Mouse (Mus musculus): ENCODE measurements around the gene Hrh2. TPM values are rescaled to one million over a fixed set of nuclear protein-coding genes. Genes with fewer than 3 reads are reported as not detected.

The Hrh2 gene
- polyA plus RNA-seq, 1 experiment from 2014 or later: 0.04 TPM

GRCm38 (mm10) chr13:54181318-54181717 lies 10.6 kb upstream of the Hrh2 start:
- 80% methylated on average over 6 of the region's 6 CpGs for WGBS
- no peak for ATAC-seq (ENCODE audit: low read depth)
- H3K27ac ChIP-seq (ENCODE audit: low read length): no peak overlapping the region
- H3K4me1 ChIP-seq (replicated peaks; ENCODE audit: control insufficient read depth, insufficient read depth, low read length): peaks cover 5% of the 10 kb centered on the region; the same call in 1 of the 2 replicates
- H3K4me3 ChIP-seq (ENCODE audit: low read length): no peak overlapping the region
- H3K9me3 ChIP-seq (ENCODE audit: control insufficient read depth, low read length): no peaks in the 10 kb centered on the region
- no peak overlapping the region for H3K9ac ChIP-seq (ENCODE audit: low read length)
- H3K27me3 ChIP-seq (ENCODE audit: control insufficient read depth, insufficient read depth, low read depth, low read length): no peaks in the 10 kb centered on the region
- H3K36me3 ChIP-seq (ENCODE audit: control insufficient read depth, insufficient read depth, low read length): no peaks in the 10 kb centered on the region
- no peak overlapping the region for H3K4me2 ChIP-seq (ENCODE audit: low read depth, low read length)

GRCm38 (mm10) chr13:54181947-54182346 lies 10.0 kb upstream of the Hrh2 start:
- H3K36me3 ChIP-seq (ENCODE audit: control insufficient read depth, insufficient read depth, low read length): no peaks in the 10 kb centered on the region
- no peaks in the 10 kb centered on the region for H3K9me3 ChIP-seq (ENCODE audit: control insufficient read depth, low read length)
- H3K4me1 ChIP-seq (replicated peaks; ENCODE audit: control insufficient read depth, insufficient read depth, low read length): peaks cover 5% of the 10 kb centered on the region; the same call in 1 of the 2 replicates
- H3K4me2 ChIP-seq (ENCODE audit: low read depth, low read length): no peak overlapping the region
- WGBS: 85% methylated on average over 4 of the region's 4 CpGs
- no peak overlapping the region for H3K27ac ChIP-seq (ENCODE audit: low read length)
- no peak overlapping the region for H3K4me3 ChIP-seq (ENCODE audit: low read length)
- H3K9ac ChIP-seq (ENCODE audit: low read length): no peak overlapping the region
- no peaks in the 10 kb centered on the region for H3K27me3 ChIP-seq (ENCODE audit: control insufficient read depth, insufficient read depth, low read depth, low read length)
- no peak for ATAC-seq (ENCODE audit: low read depth)

GRCm38 (mm10) chr13:54186394-54186793 lies 5.5 kb upstream of the Hrh2 start:
- WGBS: 59% methylated on average over 5 of the region's 5 CpGs
- no peaks in the 10 kb centered on the region for H3K27me3 ChIP-seq (ENCODE audit: control insufficient read depth, insufficient read depth, low read depth, low read length)
- no peak overlapping the region for H3K4me2 ChIP-seq (ENCODE audit: low read depth, low read length)
- H3K27ac ChIP-seq (ENCODE audit: low read length): no peak overlapping the region
- H3K36me3 ChIP-seq (ENCODE audit: control insufficient read depth, insufficient read depth, low read length): no peaks in the 10 kb centered on the region
- ATAC-seq (ENCODE audit: low read depth): no peak
- H3K9ac ChIP-seq (ENCODE audit: low read length): no peak overlapping the region
- no peaks in the 10 kb centered on the region for H3K9me3 ChIP-seq (ENCODE audit: control insufficient read depth, low read length)
- H3K4me3 ChIP-seq (ENCODE audit: low read length): no peak overlapping the region
- no peaks in the 10 kb centered on the region for H3K4me1 ChIP-seq (replicated peaks; ENCODE audit: control insufficient read depth, insufficient read depth, low read length)

- no peaks in the 10 kb centered on the region for H3K9me3 ChIP-seq (ENCODE audit: control insufficient read depth, low read length)
- no peak for ATAC-seq (ENCODE audit: low read depth)
- H3K4me2 ChIP-seq (ENCODE audit: low read depth, low read length): no peak overlapping the region
- H3K36me3 ChIP-seq (ENCODE audit: control insufficient read depth, insufficient read depth, low read length): no peaks in the 10 kb centered on the region
- H3K27ac ChIP-seq (ENCODE audit: low read length): no peak overlapping the region
- H3K27me3 ChIP-seq (ENCODE audit: control insufficient read depth, insufficient read depth, low read depth, low read length): peaks cover 12% of the 10 kb centered on the region
- H3K9ac ChIP-seq (ENCODE audit: low read length): no peak overlapping the region
- WGBS: 61% methylated on average over 7 of the region's 7 CpGs
- no peak overlapping the region for H3K4me3 ChIP-seq (ENCODE audit: low read length)
- no peaks in the 10 kb centered on the region for H3K4me1 ChIP-seq (replicated peaks; ENCODE audit: control insufficient read depth, insufficient read depth, low read length)
Observed at GRCm38 (mm10) chr13:54188190-54188706, 3.7 kb upstream of the Hrh2 start.

GRCm38 (mm10) chr13:54189896-54190295 lies 2.0 kb upstream of the Hrh2 start:
- Histone ChIP-seq H3K4me3 (ENCODE audit: low read length) (no peak overlapping the region), H3K9me3 (ENCODE audit: control insufficient read depth, low read length) (no peaks in the 10 kb centered on the region), H3K4me2 (ENCODE audit: low read depth, low read length) (no peak overlapping the region), H3K36me3 (ENCODE audit: control insufficient read depth, insufficient read depth, low read length) (no peaks in the 10 kb centered on the region), H3K4me1 (replicated peaks; ENCODE audit: control insufficient read depth, insufficient read depth, low read length) (no peaks in the 10 kb centered on the region), H3K27ac (ENCODE audit: low read length) (no peak overlapping the region), H3K27me3 (ENCODE audit: control insufficient read depth, insufficient read depth, low read depth, low read length) (peaks cover 12% of the 10 kb centered on the region), H3K9ac (ENCODE audit: low read length) (no peak overlapping the region)
- WGBS: 58% methylated on average over 14 of the region's 14 CpGs
- no peak for ATAC-seq (ENCODE audit: low read depth)

- Histone ChIP-seq H3K4me3 (ENCODE audit: low read length) (no peak overlapping the region), H3K9ac (ENCODE audit: low read length) (no peak overlapping the region), H3K36me3 (ENCODE audit: control insufficient read depth, insufficient read depth, low read length) (no peaks in the 10 kb centered on the region), H3K4me2 (ENCODE audit: low read depth, low read length) (no peak overlapping the region), H3K27me3 (ENCODE audit: control insufficient read depth, insufficient read depth, low read depth, low read length) (peaks cover 12% of the 10 kb centered on the region), H3K4me1 (replicated peaks; ENCODE audit: control insufficient read depth, insufficient read depth, low read length) (no peaks in the 10 kb centered on the region), H3K9me3 (ENCODE audit: control insufficient read depth, low read length) (no peaks in the 10 kb centered on the region), H3K27ac (ENCODE audit: low read length) (no peak overlapping the region)
- no peak for ATAC-seq (ENCODE audit: low read depth)
- 63% methylated on average over 3 of the region's 3 CpGs for WGBS
Observed at GRCm38 (mm10) chr13:54191181-54191580, 748 bp upstream of the Hrh2 start.

GRCm38 (mm10) chr13:54193580-54193979 lies 1.7 kb downstream of the Hrh2 start:
- no peaks in the 10 kb centered on the region for H3K4me1 ChIP-seq (replicated peaks; ENCODE audit: control insufficient read depth, insufficient read depth, low read length)
- WGBS: 20% methylated on average over 5 of the region's 5 CpGs
- ATAC-seq (ENCODE audit: low read depth): peak; percentile 74
- H3K4me3 ChIP-seq (ENCODE audit: low read length): no peak overlapping the region
- H3K4me2 ChIP-seq (ENCODE audit: low read depth, low read length): no peak overlapping the region
- no peaks in the 10 kb centered on the region for H3K9me3 ChIP-seq (ENCODE audit: control insufficient read depth, low read length)
- H3K9ac ChIP-seq (ENCODE audit: low read length): no peak overlapping the region
- H3K27ac ChIP-seq (ENCODE audit: low read length): no peak overlapping the region
- no peaks in the 10 kb centered on the region for H3K36me3 ChIP-seq (ENCODE audit: control insufficient read depth, insufficient read depth, low read length)
- peaks cover 12% of the 10 kb centered on the region for H3K27me3 ChIP-seq (ENCODE audit: control insufficient read depth, insufficient read depth, low read depth, low read length)

- no peaks in the 10 kb centered on the region for H3K27me3 ChIP-seq (ENCODE audit: control insufficient read depth, insufficient read depth, low read depth, low read length)
- no peak overlapping the region for H3K27ac ChIP-seq (ENCODE audit: low read length)
- H3K9ac ChIP-seq (ENCODE audit: low read length): no peak overlapping the region
- no peak for ATAC-seq (ENCODE audit: low read depth)
- H3K36me3 ChIP-seq (ENCODE audit: control insufficient read depth, insufficient read depth, low read length): no peaks in the 10 kb centered on the region
- 60% methylated on average over 9 of the region's 9 CpGs for WGBS
- H3K4me1 ChIP-seq (replicated peaks; ENCODE audit: control insufficient read depth, insufficient read depth, low read length): no peaks in the 10 kb centered on the region
- no peak overlapping the region for H3K4me2 ChIP-seq (ENCODE audit: low read depth, low read length)
- no peak overlapping the region for H3K4me3 ChIP-seq (ENCODE audit: low read length)
- no peaks in the 10 kb centered on the region for H3K9me3 ChIP-seq (ENCODE audit: control insufficient read depth, low read length)
Observed at GRCm38 (mm10) chr13:54199000-54199399, 7.1 kb downstream of the Hrh2 start.

- H3K4me2 ChIP-seq (ENCODE audit: low read depth, low read length): no peak overlapping the region
- H3K9me3 ChIP-seq (ENCODE audit: control insufficient read depth, low read length): no peaks in the 10 kb centered on the region
- ATAC-seq (ENCODE audit: low read depth): no peak
- H3K36me3 ChIP-seq (ENCODE audit: control insufficient read depth, insufficient read depth, low read length): no peaks in the 10 kb centered on the region
- no peak overlapping the region for H3K27ac ChIP-seq (ENCODE audit: low read length)
- H3K27me3 ChIP-seq (ENCODE audit: control insufficient read depth, insufficient read depth, low read depth, low read length): no peaks in the 10 kb centered on the region
- H3K4me1 ChIP-seq (replicated peaks; ENCODE audit: control insufficient read depth, insufficient read depth, low read length): no peaks in the 10 kb centered on the region
- 60% methylated on average over 8 of the region's 8 CpGs for WGBS
- H3K4me3 ChIP-seq (ENCODE audit: low read length): no peak overlapping the region
- H3K9ac ChIP-seq (ENCODE audit: low read length): no peak overlapping the region
Observed at GRCm38 (mm10) chr13:54202458-54202857, 10.5 kb downstream of the Hrh2 start.

- Histone ChIP-seq H3K4me2 (ENCODE audit: low read depth, low read length) (no peak overlapping the region), H3K9me3 (ENCODE audit: control insufficient read depth, low read length) (no peaks in the 10 kb centered on the region), H3K4me3 (ENCODE audit: low read length) (no peak overlapping the region), H3K36me3 (ENCODE audit: control insufficient read depth, insufficient read depth, low read length) (no peaks in the 10 kb centered on the region), H3K27ac (ENCODE audit: low read length) (no peak overlapping the region), H3K9ac (ENCODE audit: low read length) (no peak overlapping the region), H3K27me3 (ENCODE audit: control insufficient read depth, insufficient read depth, low read depth, low read length) (no peaks in the 10 kb centered on the region), H3K4me1 (replicated peaks; ENCODE audit: control insufficient read depth, insufficient read depth, low read length) (no peaks in the 10 kb centered on the region)
- 78% methylated on average over 2 of the region's 2 CpGs for WGBS
- no peak for ATAC-seq (ENCODE audit: low read depth)
Observed at GRCm38 (mm10) chr13:54203419-54203818, 11.5 kb downstream of the Hrh2 start.
